Mouse (Mus musculus): ENCODE measurements at regions not wholly inside any gene's neighbourhood (a gene's known extent, or its start where the extent isn't known, plus 50 kb on each side); places are given as distances from the start of the nearest gene placed in this dataset.

- 43% methylated on average over 10 of the region's 10 CpGs for WGBS
These were observed 133.6 kb upstream of the Tars start for GRCm38 (mm10) chr15:11533002-11533610.

GRCm38 (mm10) chr15:11532536-11532935 is 133.1 kb upstream of the Tars start:
- 71% methylated on average over 9 of the region's 9 CpGs for WGBS
- ATAC-seq (ENCODE audit: low FRiP score, low TSS enrichment) = no peak
- Histone ChIP-seq H3K9me3 (ENCODE audit: control insufficient read depth, low read length) (no peaks in the 10 kb centered on the region), H3K27ac (ENCODE audit: low read depth, low read length) (no peak overlapping the region), H3K4me1 (ENCODE audit: control insufficient read depth, insufficient read depth, low read length) (no peaks in the 10 kb centered on the region), H3K4me3 (ENCODE audit: low read length) (no peak overlapping the region), H3K27me3 (ENCODE audit: control insufficient read depth, insufficient read depth, low read length) (no peaks in the 10 kb centered on the region), H3K4me2 (replicated peaks; ENCODE audit: low read depth, low read length) (no peak overlapping the region), H3K36me3 (ENCODE audit: control insufficient read depth, insufficient read depth, low read length) (no peaks in the 10 kb centered on the region), H3K9ac (ENCODE audit: low read depth, low read length) (no peak overlapping the region)

More at GRCm38 (mm10) chr15:11533002-11533610, 133.6 kb upstream of the Tars start:
- no peaks in the 10 kb centered on the region for H3K36me3 ChIP-seq (ENCODE audit: control insufficient read depth, insufficient read depth, low read length)
- no peaks in the 10 kb centered on the region for H3K27me3 ChIP-seq (ENCODE audit: control insufficient read depth, insufficient read depth, low read length)
- H3K9me3 ChIP-seq (ENCODE audit: control insufficient read depth, low read length) = no peaks in the 10 kb centered on the region
- peak; percentile 65; the same call in 1 of the 2 replicates for ATAC-seq (ENCODE audit: low FRiP score, low TSS enrichment)
- no peaks in the 10 kb centered on the region for H3K4me1 ChIP-seq (ENCODE audit: control insufficient read depth, insufficient read depth, low read length)
- no peak overlapping the region; the same call in 1 of the 2 replicates for H3K27ac ChIP-seq (ENCODE audit: low read depth, low read length)
- H3K4me2 ChIP-seq (replicated peaks; ENCODE audit: low read depth, low read length) = no peak overlapping the region
- H3K4me3 ChIP-seq (ENCODE audit: low read length) = no peak overlapping the region
- H3K9ac ChIP-seq (ENCODE audit: low read depth, low read length) = no peak overlapping the region

- Histone ChIP-seq H3K4me2 (replicated peaks; ENCODE audit: low read depth, low read length) (no peak overlapping the region), H3K27ac (ENCODE audit: low read depth, low read length) (no peak overlapping the region), H3K9me3 (ENCODE audit: control insufficient read depth, low read length) (no peaks in the 10 kb centered on the region), H3K4me3 (ENCODE audit: low read length) (no peak overlapping the region), H3K9ac (ENCODE audit: low read depth, low read length) (no peak overlapping the region), H3K36me3 (ENCODE audit: control insufficient read depth, insufficient read depth, low read length) (no peaks in the 10 kb centered on the region), H3K4me1 (ENCODE audit: control insufficient read depth, insufficient read depth, low read length) (no peaks in the 10 kb centered on the region), H3K27me3 (ENCODE audit: control insufficient read depth, insufficient read depth, low read length) (no peaks in the 10 kb centered on the region)
- 43% methylated on average over 8 of the region's 8 CpGs for WGBS
- peak; percentile 47; the same call in 1 of the 2 replicates for ATAC-seq (ENCODE audit: low FRiP score, low TSS enrichment)
These were observed 130.7 kb upstream of the Tars start for GRCm38 (mm10) chr15:11529819-11530810.

GRCm38 (mm10) chr15:11524337-11525106 is 125.1 kb upstream of the Tars start:
- Histone ChIP-seq H3K4me3 (ENCODE audit: low read length) (no peak overlapping the region), H3K27me3 (ENCODE audit: control insufficient read depth, insufficient read depth, low read length) (no peaks in the 10 kb centered on the region), H3K27ac (ENCODE audit: low read depth, low read length) (no peak overlapping the region), H3K4me1 (ENCODE audit: control insufficient read depth, insufficient read depth, low read length) (no peaks in the 10 kb centered on the region), H3K36me3 (ENCODE audit: control insufficient read depth, insufficient read depth, low read length) (no peaks in the 10 kb centered on the region), H3K9ac (ENCODE audit: low read depth, low read length) (no peak overlapping the region), H3K9me3 (ENCODE audit: control insufficient read depth, low read length) (no peaks in the 10 kb centered on the region), H3K4me2 (replicated peaks; ENCODE audit: low read depth, low read length) (no peak overlapping the region)
- 91% methylated on average over 5 of the region's 5 CpGs for WGBS
- ATAC-seq (ENCODE audit: low FRiP score, low TSS enrichment) = no peak

GRCm38 (mm10) chr15:11518565-11518964 is 119.1 kb upstream of the Tars start:
- H3K9me3 ChIP-seq (ENCODE audit: control insufficient read depth, low read length) = no peaks in the 10 kb centered on the region
- no peak overlapping the region for H3K27ac ChIP-seq (ENCODE audit: low read depth, low read length)
- no peaks in the 10 kb centered on the region for H3K4me1 ChIP-seq (ENCODE audit: control insufficient read depth, insufficient read depth, low read length)
- no peak overlapping the region for H3K4me3 ChIP-seq (ENCODE audit: low read length)
- ATAC-seq (ENCODE audit: low FRiP score, low TSS enrichment) = no peak
- no peaks in the 10 kb centered on the region for H3K36me3 ChIP-seq (ENCODE audit: control insufficient read depth, insufficient read depth, low read length)
- H3K9ac ChIP-seq (ENCODE audit: low read depth, low read length) = no peak overlapping the region
- H3K4me2 ChIP-seq (replicated peaks; ENCODE audit: low read depth, low read length) = no peak overlapping the region
- H3K27me3 ChIP-seq (ENCODE audit: control insufficient read depth, insufficient read depth, low read length) = no peaks in the 10 kb centered on the region

- no peak overlapping the region for H3K9ac ChIP-seq (ENCODE audit: low read depth, low read length)
- no peaks in the 10 kb centered on the region for H3K9me3 ChIP-seq (ENCODE audit: control insufficient read depth, low read length)
- H3K27ac ChIP-seq (ENCODE audit: low read depth, low read length) = no peak overlapping the region
- H3K36me3 ChIP-seq (ENCODE audit: control insufficient read depth, insufficient read depth, low read length) = no peaks in the 10 kb centered on the region
- H3K27me3 ChIP-seq (ENCODE audit: control insufficient read depth, insufficient read depth, low read length) = no peaks in the 10 kb centered on the region
- WGBS = 82% methylated on average over 3 of the region's 3 CpGs
- H3K4me3 ChIP-seq (ENCODE audit: low read length) = no peak overlapping the region
- no peak for ATAC-seq (ENCODE audit: low FRiP score, low TSS enrichment)
- no peaks in the 10 kb centered on the region for H3K4me1 ChIP-seq (ENCODE audit: control insufficient read depth, insufficient read depth, low read length)
- H3K4me2 ChIP-seq (replicated peaks; ENCODE audit: low read depth, low read length) = no peak overlapping the region
These were observed 118.4 kb upstream of the Tars start for GRCm38 (mm10) chr15:11517892-11518291.

- Histone ChIP-seq H3K36me3 (ENCODE audit: control insufficient read depth, insufficient read depth, low read length) (no peaks in the 10 kb centered on the region), H3K4me1 (ENCODE audit: control insufficient read depth, insufficient read depth, low read length) (no peaks in the 10 kb centered on the region), H3K9ac (ENCODE audit: low read depth, low read length) (no peak overlapping the region), H3K9me3 (ENCODE audit: control insufficient read depth, low read length) (no peaks in the 10 kb centered on the region), H3K27me3 (ENCODE audit: control insufficient read depth, insufficient read depth, low read length) (no peaks in the 10 kb centered on the region), H3K4me3 (ENCODE audit: low read length) (no peak overlapping the region), H3K4me2 (replicated peaks; ENCODE audit: low read depth, low read length) (no peak overlapping the region), H3K27ac (ENCODE audit: low read depth, low read length) (no peak overlapping the region)
- ATAC-seq (ENCODE audit: low FRiP score, low TSS enrichment) = no peak
- WGBS = 54% methylated on average over 4 of the region's 4 CpGs
These were observed 105.7 kb upstream of the Tars start for GRCm38 (mm10) chr15:11505076-11505639.

- H3K4me3 ChIP-seq (ENCODE audit: low read length) = no peak overlapping the region
- H3K27ac ChIP-seq (ENCODE audit: low read depth, low read length) = no peak overlapping the region
- H3K4me1 ChIP-seq (ENCODE audit: control insufficient read depth, insufficient read depth, low read length) = no peaks in the 10 kb centered on the region
- no peaks in the 10 kb centered on the region for H3K27me3 ChIP-seq (ENCODE audit: control insufficient read depth, insufficient read depth, low read length)
- no peaks in the 10 kb centered on the region for H3K9me3 ChIP-seq (ENCODE audit: control insufficient read depth, low read length)
- no peak overlapping the region for H3K4me2 ChIP-seq (replicated peaks; ENCODE audit: low read depth, low read length)
- no peak for ATAC-seq (ENCODE audit: low FRiP score, low TSS enrichment)
- no peak overlapping the region for H3K9ac ChIP-seq (ENCODE audit: low read depth, low read length)
- H3K36me3 ChIP-seq (ENCODE audit: control insufficient read depth, insufficient read depth, low read length) = no peaks in the 10 kb centered on the region
- 93% methylated on average over 2 of the region's 2 CpGs for WGBS
These were observed 97.0 kb upstream of the Tars start for GRCm38 (mm10) chr15:11496436-11496835.
